Mouse (Mus musculus): ENCODE data around the gene Gm28168. TPM values are rescaled to one million over a fixed set of nuclear protein-coding genes. Genes with fewer than 3 reads are reported as not detected.
"Not testable (repeated sequence)": the region's sequence is repeated elsewhere in the genome, so short reads cannot be mapped to it uniquely, and the experiment has no call there.

The Gm28168 gene
- total RNA-seq (2021), result not detected
- polyA plus RNA-seq (2012; rRNA removed), result not detected in 2 replicates
- long read RNA-seq, result 0 reads

DNA sequence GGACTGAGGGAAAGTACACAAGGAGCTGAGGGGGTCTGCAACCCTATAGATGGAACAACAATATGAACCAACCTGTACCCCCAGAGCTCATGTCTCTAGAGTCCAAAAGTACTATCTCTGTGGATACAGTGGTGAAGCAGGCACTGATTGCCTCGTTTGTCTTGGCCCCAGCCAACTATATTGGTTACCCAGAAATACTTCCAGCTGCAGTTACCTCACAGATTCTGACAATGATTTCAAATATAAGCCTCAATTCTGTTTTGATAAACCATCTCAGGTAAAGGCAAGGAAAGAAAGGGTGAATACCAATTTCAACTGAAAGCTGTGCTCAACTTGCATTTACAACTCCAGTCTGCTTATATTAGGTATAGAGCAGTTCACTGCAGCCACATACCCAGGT, at the start of gene Gm28168:
Gene Gm28168 (plus strand): TSS at position 301 of the 400 bp plus-strand sequence.
- DNase-seq, result not testable (repeated sequence)

DNA sequence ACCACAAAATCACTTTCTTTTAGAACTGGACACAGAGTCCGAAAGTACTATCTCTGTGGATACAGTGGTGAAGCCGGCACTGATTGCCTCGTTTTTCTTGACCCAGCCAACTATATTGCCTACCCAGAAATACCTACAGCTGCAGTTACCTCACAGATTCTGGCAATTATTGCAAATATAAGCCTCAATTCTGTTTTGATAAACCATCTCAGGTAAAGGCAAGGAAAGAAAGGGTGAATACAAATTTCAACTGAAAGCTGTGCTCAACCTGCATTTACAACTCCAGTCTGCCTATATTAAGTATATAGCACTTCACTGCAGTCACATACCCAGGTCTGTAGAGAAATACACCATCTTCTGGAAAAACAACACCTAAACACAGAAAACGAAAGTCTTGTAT, 37.8 kb downstream of the Gm28168 start, which contains the start of gene Gm7145:
Gene Gm7145 (plus strand): TSS at position 301 of the 400 bp plus-strand sequence.
- DNase-seq, result no peak

Other genes starting within 250 kb of the Gm28168 start
- gene Gm28363, start 230.9 kb upstream of the Gm28168 start, total RNA-seq (2021), result not detected
- gene Gm28363, start 230.9 kb upstream of the Gm28168 start, polyA plus RNA-seq (2012; rRNA removed), result not detected in 2 replicates
- gene B020011L13Rik, start 146.9 kb upstream of the Gm28168 start, total RNA-seq (2021), result not detected
- gene B020011L13Rik, start 146.9 kb upstream of the Gm28168 start, polyA plus RNA-seq (2012; rRNA removed), result not detected in 2 replicates
- not detected for gene Gm28360, start 97.9 kb upstream of the Gm28168 start, total RNA-seq (2021)
- gene Gm28360, start 97.9 kb upstream of the Gm28168 start, polyA plus RNA-seq (2012; rRNA removed), result not detected in 2 replicates
- gene Gm7145, start 37.9 kb downstream of the Gm28168 start, total RNA-seq (2021), result not detected
- not detected in 2 replicates for gene Gm7145, start 37.9 kb downstream of the Gm28168 start, polyA plus RNA-seq (2012; rRNA removed)
- gene Gm29106, start 248.5 kb downstream of the Gm28168 start, total RNA-seq (2021), result not detected
- not detected in 2 replicates for gene Gm29106, start 248.5 kb downstream of the Gm28168 start, polyA plus RNA-seq (2012; rRNA removed)